Mouse (Mus musculus) testis, adult 2 months (tissue): ENCODE results near the gene Nanos2.

ENCODE experiments used
- CTCF ChIP-seq: fragments of 200-500 bp; IDR thresholded peaks from 2 replicates; pipeline ENCODE4 v1.5.1; 2012; ENCODE audit warnings: low read depth, mild to moderate bottlenecking, inconsistent platforms, low read length, moderate library complexity; ENCODE audit not compliant: control insufficient read depth, insufficient read depth, insufficient replicate concordance
- POLR2A ChIP-seq: fragments of 200-500 bp; IDR thresholded peaks from 2 replicates; pipeline ENCODE4 v1.6.1; 2012; ENCODE audit warnings: low read depth, mild to moderate bottlenecking, inconsistent platforms, low read length, moderate library complexity; ENCODE audit not compliant: control insufficient read depth

- TF ChIP-seq POLR2A (no peak; the same call in 1 of the 2 replicates), CTCF (peak; percentile 14; the same call in 1 of the 2 replicates)
Measured at GRCm38 (mm10) chr7:18951397-18951796, 35.8 kb upstream of the Nanos2 start.
